Mouse (Mus musculus): ENCODE measurements around the gene Tnfsf15.

- TF ChIP-seq CTCF (IDR thresholded peaks at IDR 0.05; ENCODE audit: low read depth) (no peak), EP300 (IDR thresholded peaks at IDR 0.05; ENCODE audit: low read depth) (no peak)
These were observed 1.3 kb downstream of the Tnfsf15 start for GRCm38 (mm10) chr4:63743660-63744059.
